Mouse (Mus musculus) heart, embryonic 16.5 days (tissue): ENCODE results near the gene Nsf. TPM values are rescaled to one million over a fixed set of nuclear protein-coding genes. Genes with fewer than 3 reads are reported as not detected.

Experiments used
- ATAC-seq: fragments of 200-750 bp; cut with Nextera tagmentation; replicated peaks from 2 replicates; pipeline ENCODE4 v1.8.0; 2017; ENCODE audit warnings: moderate number of reproducible peaks; ENCODE audit not compliant: insufficient read depth, low FRiP score; ENCODE audit errors: extremely low read depth
- H3K27ac ChIP-seq: fragments of 300-500 bp; sonication (generic); 2 replicates; pipeline ENCODE4 v1.5.1; 2014; ENCODE audit warnings: mild to moderate bottlenecking, low read length, control low read depth, moderate library complexity
- H3K27me3 ChIP-seq: fragments of 300-500 bp; sonication (generic); 2 replicates; pipeline ENCODE4 v1.6.1; 2014; ENCODE audit warnings: low read length, mixed read lengths; ENCODE audit not compliant: control insufficient read depth, insufficient read depth
- H3K36me3 ChIP-seq: fragments of 300-500 bp; sonication (generic); 2 replicates; pipeline ENCODE4 v1.6.1; 2014; ENCODE audit not compliant: control insufficient read depth, insufficient read depth
- H3K4me1 ChIP-seq: fragments of 300-500 bp; sonication (generic); 2 replicates; pipeline ENCODE4 v1.6.1; 2014; ENCODE audit warnings: low read length, mixed read lengths; ENCODE audit not compliant: control insufficient read depth, insufficient read depth
- H3K4me2 ChIP-seq: fragments of 300-500 bp; sonication (generic); 2 replicates; pipeline ENCODE4 v1.6.1; 2014; ENCODE audit warnings: low read depth, mild to moderate bottlenecking, control low read depth, low read length
- H3K4me3 ChIP-seq: fragments of 300-500 bp; sonication (generic); 2 replicates; pipeline ENCODE4 v1.5.1; 2014; ENCODE audit warnings: mild to moderate bottlenecking, control low read depth, low read length
- H3K9ac ChIP-seq: fragments of 300-500 bp; sonication (generic); 2 replicates; pipeline ENCODE4 v1.6.1; 2014; ENCODE audit warnings: low read length, control low read depth
- H3K9me3 ChIP-seq: fragments of 300-500 bp; sonication (generic); replicated peaks from 2 replicates; pipeline ENCODE4 v1.6.1; 2016; ENCODE audit warnings: low read length; ENCODE audit not compliant: control insufficient read depth
- WGBS: fragments of 180-500 bp; shearing (Covaris S2); extraction: QIAGEN DNeasy Blood & Tissue Kit; methylation state at CpG from one replicate; pipeline ENCODE4 v1.1.7; 2014; 5-methylcytosine and 5-hydroxymethylcytosine counted together
- polyA plus RNA-seq: library from polyadenylated mRNA; unstranded; fragments of >200 nt; fragmentation: Nextera tagmentation; extraction: Ambion mirVana; gene quantifications from 2 replicates; pipeline ENCODE4 v1.2.1, GENCODE M21; 2015

The Nsf gene
- polyA plus RNA-seq, 1 experiment from 2014 or later, result 35.3 TPM

GRCm38 (mm10) chr11:103933886-103934285 lies 20.0 kb downstream of the Nsf start:
- no peak for ATAC-seq
- Histone ChIP-seq H3K4me2 (no peak overlapping the region), H3K36me3 (no peaks in the 10 kb centered on the region), H3K27me3 (no peaks in the 10 kb centered on the region), H3K4me1 (no peaks in the 10 kb centered on the region), H3K9ac (no peak overlapping the region), H3K9me3 (no peaks in the 10 kb centered on the region), H3K27ac (no peak overlapping the region), H3K4me3 (no peak overlapping the region)
- WGBS, result 90% methylated on average over 6 of the region's 6 CpGs

GRCm38 (mm10) chr11:103923957-103924356 lies 29.9 kb downstream of the Nsf start:
- Histone ChIP-seq H3K4me1 (no peaks in the 10 kb centered on the region), H3K9ac (no peak overlapping the region), H3K4me3 (no peak overlapping the region), H3K4me2 (no peak overlapping the region), H3K9me3 (no peaks in the 10 kb centered on the region), H3K27me3 (no peaks in the 10 kb centered on the region), H3K27ac (no peak overlapping the region), H3K36me3 (peaks cover 5% of the 10 kb centered on the region; the same call in 1 of the 2 replicates)
- no peak for ATAC-seq
- WGBS, result 76% methylated on average over 2 of the region's 2 CpGs

GRCm38 (mm10) chr11:103923272-103923671 lies 30.6 kb downstream of the Nsf start:
- no peak overlapping the region for H3K27ac ChIP-seq
- H3K27me3 ChIP-seq, result no peaks in the 10 kb centered on the region
- no peaks in the 10 kb centered on the region for H3K4me1 ChIP-seq
- 0 out of 2 replicates have a peak, but pooled peaks cover 5% of the 10 kb centered on the region for H3K36me3 ChIP-seq
- H3K9me3 ChIP-seq, result no peaks in the 10 kb centered on the region
- no peak overlapping the region for H3K4me2 ChIP-seq
- no peak overlapping the region for H3K9ac ChIP-seq
- H3K4me3 ChIP-seq, result no peak overlapping the region
- no peak for ATAC-seq
- 83% methylated on average over 4 of the region's 4 CpGs for WGBS

DNA sequence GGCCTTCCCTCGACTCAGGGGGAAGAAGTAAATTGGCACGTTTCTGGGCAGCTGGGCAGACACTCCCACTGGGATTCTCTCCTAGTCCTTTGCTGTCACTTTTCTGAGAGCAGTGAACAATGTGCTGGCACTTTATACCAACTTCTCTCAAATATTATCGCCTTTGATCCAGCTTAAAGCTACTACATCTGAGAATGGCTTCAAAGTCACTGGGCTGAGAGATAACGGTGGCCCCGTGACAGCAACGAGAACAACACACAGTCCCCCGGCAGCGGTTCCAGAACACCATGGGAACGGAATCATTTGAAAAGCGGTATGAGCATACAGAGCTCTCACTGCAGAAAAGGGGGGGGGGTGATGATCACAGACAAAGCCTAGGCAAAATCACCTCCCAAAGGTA lies 31.0 kb downstream of the Nsf start:
- no peak overlapping the region for H3K27ac ChIP-seq
- ATAC-seq, result no peak
- no peak overlapping the region for H3K9ac ChIP-seq
- no peak overlapping the region for H3K4me2 ChIP-seq
- H3K9me3 ChIP-seq, result no peaks in the 10 kb centered on the region
- no peaks in the 10 kb centered on the region for H3K27me3 ChIP-seq
- H3K36me3 ChIP-seq, result 0 out of 2 replicates have a peak, but pooled peaks cover 5% of the 10 kb centered on the region
- no peak overlapping the region for H3K4me3 ChIP-seq
- H3K4me1 ChIP-seq, result no peaks in the 10 kb centered on the region
- WGBS, result 84% methylated on average over 10 of the region's 10 CpGs

DNA sequence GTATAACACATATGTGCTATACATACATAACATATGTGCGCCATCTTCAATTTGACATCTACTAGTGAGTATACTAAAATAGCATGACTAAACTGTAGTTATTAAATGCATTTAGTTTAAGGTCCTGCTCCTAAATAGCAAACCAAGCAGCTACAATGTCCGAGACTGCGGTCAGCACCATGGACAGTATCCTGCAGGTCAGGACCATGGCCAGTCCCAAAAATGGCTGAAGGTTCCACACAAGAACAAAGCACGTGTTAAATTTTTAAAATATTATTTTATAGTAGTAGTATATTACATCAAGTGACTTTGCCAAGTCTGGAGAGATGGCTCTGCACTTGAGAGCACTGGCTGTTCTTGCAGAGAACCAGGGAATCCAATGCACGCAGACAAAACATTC lies 33.2 kb downstream of the Nsf start:
- H3K36me3 ChIP-seq, result peaks cover 9% of the 10 kb centered on the region
- no peaks in the 10 kb centered on the region for H3K4me1 ChIP-seq
- no peaks in the 10 kb centered on the region for H3K27me3 ChIP-seq
- H3K4me3 ChIP-seq, result no peak overlapping the region
- 62% methylated on average over 5 of the region's 5 CpGs for WGBS
- H3K9ac ChIP-seq, result no peak overlapping the region
- H3K9me3 ChIP-seq, result no peaks in the 10 kb centered on the region
- ATAC-seq, result no peak
- H3K4me2 ChIP-seq, result no peak overlapping the region
- H3K27ac ChIP-seq, result no peak overlapping the region

GRCm38 (mm10) chr11:103916807-103917206 lies 37.0 kb downstream of the Nsf start:
- Histone ChIP-seq H3K9me3 (no peaks in the 10 kb centered on the region), H3K9ac (no peak overlapping the region), H3K36me3 (peaks cover 14% of the 10 kb centered on the region), H3K4me3 (no peak overlapping the region), H3K4me1 (no peaks in the 10 kb centered on the region), H3K4me2 (no peak overlapping the region), H3K27me3 (no peaks in the 10 kb centered on the region), H3K27ac (no peak overlapping the region)
- ATAC-seq, result no peak
- 77% methylated on average over 7 of the region's 7 CpGs for WGBS

DNA sequence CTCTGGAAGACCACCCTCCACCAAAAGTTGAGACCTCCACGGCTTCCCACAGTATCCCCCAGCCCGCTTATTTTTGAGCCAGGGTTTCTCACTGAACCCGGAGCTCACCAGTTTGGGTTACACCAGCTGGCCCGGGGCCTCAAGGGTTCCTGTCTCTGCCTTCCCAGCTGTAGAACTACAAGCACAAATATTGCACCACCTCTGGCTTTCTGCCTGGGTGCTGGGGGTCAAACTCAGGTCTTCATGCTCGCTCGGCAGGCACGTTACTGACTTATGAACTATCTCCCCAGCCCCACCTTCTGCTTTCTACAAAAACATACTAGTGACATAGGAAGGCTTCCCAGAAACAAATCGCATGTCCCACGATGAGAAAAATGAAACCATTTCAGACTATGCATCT lies 38.2 kb downstream of the Nsf start:
- no peak overlapping the region for H3K27ac ChIP-seq
- H3K4me2 ChIP-seq, result no peak overlapping the region
- H3K4me1 ChIP-seq, result no peaks in the 10 kb centered on the region
- peaks cover 16% of the 10 kb centered on the region for H3K36me3 ChIP-seq
- H3K4me3 ChIP-seq, result no peak overlapping the region
- no peak overlapping the region for H3K9ac ChIP-seq
- H3K9me3 ChIP-seq, result no peaks in the 10 kb centered on the region
- no peak for ATAC-seq
- no peaks in the 10 kb centered on the region for H3K27me3 ChIP-seq
- whole genome bisulfite sequencing, result 87% methylated on average over 9 of the region's 9 CpGs

- no peak overlapping the region for H3K4me2 ChIP-seq
- no peak for ATAC-seq
- H3K9ac ChIP-seq, result no peak overlapping the region
- H3K4me3 ChIP-seq, result no peak overlapping the region
- H3K4me1 ChIP-seq, result no peaks in the 10 kb centered on the region
- no peak overlapping the region for H3K27ac ChIP-seq
- 63% methylated on average over 7 of the region's 7 CpGs for WGBS
- H3K36me3 ChIP-seq, result peaks cover 15% of the 10 kb centered on the region
- no peaks in the 10 kb centered on the region for H3K9me3 ChIP-seq
- H3K27me3 ChIP-seq, result no peaks in the 10 kb centered on the region
Observed at GRCm38 (mm10) chr11:103910993-103911585, 42.8 kb downstream of the Nsf start.

GRCm38 (mm10) chr11:103910531-103910930 lies 43.3 kb downstream of the Nsf start:
- H3K4me1 ChIP-seq, result no peaks in the 10 kb centered on the region
- H3K4me3 ChIP-seq, result no peak overlapping the region
- no peak overlapping the region for H3K9ac ChIP-seq
- no peak for ATAC-seq
- 95% methylated on average over 11 of the region's 11 CpGs for WGBS
- H3K36me3 ChIP-seq, result peaks cover 10% of the 10 kb centered on the region; the same call in 1 of the 2 replicates
- H3K4me2 ChIP-seq, result no peak overlapping the region
- no peaks in the 10 kb centered on the region for H3K27me3 ChIP-seq
- no peaks in the 10 kb centered on the region for H3K9me3 ChIP-seq
- H3K27ac ChIP-seq, result no peak overlapping the region
